Mouse (Mus musculus): Measurements from ENCODE around the gene Arxes1. TPM values are rescaled to one million over a fixed set of nuclear protein-coding genes. Genes with fewer than 3 reads are reported as not detected.

The Arxes1 gene
- total and polyA plus RNA-seq, 3 experiments: not detected

GRCm38 (mm10) chrX:136007199-136007843, 25.8 kb upstream of the Arxes1 start:
- Histone ChIP-seq H3K4me3 (ENCODE audit: control insufficient read depth in 1 of 2, insufficient read depth in 1 of 2, low read depth in 2 of 2, low read length in 2 of 2) (no peak overlapping the region), H3K9ac (ENCODE audit: control insufficient read depth, low read depth, low read length, poor library complexity, severe bottlenecking) (no peak overlapping the region), H3K27ac (ENCODE audit: control insufficient read depth, low read depth, low read length) (no peak overlapping the region), H3K79me2 (ENCODE audit: control insufficient read depth, insufficient read depth, low read length, poor library complexity) (no peaks in the 10 kb centered on the region), H3K9me3 (replicated peaks; ENCODE audit: insufficient read depth, low read length) (no peaks in the 10 kb centered on the region), H3K4me1 (ENCODE audit: control insufficient read depth in 1 of 2, insufficient read depth in 2 of 2, low read length in 2 of 2) (no peaks in the 10 kb centered on the region), H3K27me3 (ENCODE audit: control insufficient read depth in 1 of 2, insufficient read depth in 2 of 2, low read length in 2 of 2) (peaks cover 0 to 1% of the 10 kb centered on the region in 2 experiments; a peak in 1 of 4 replicates), H3K36me3 (ENCODE audit: control insufficient read depth in 1 of 2, insufficient read depth in 2 of 2, low read length in 2 of 2) (no peaks in the 10 kb centered on the region)
- DNase-seq (ENCODE audit: low read depth, low spot score): no peak
- TF ChIP-seq MAZ (IDR thresholded peaks at IDR 0.05; ENCODE audit: low read depth, low read length) (no peak), BHLHE40 (IDR thresholded peaks at IDR 0.05; ENCODE audit: borderline replicate concordance, low read depth, low read length) (no peak), RCOR1 (IDR thresholded peaks at IDR 0.05; ENCODE audit: low read depth, low read length) (no peak), GABPA (IDR thresholded peaks at IDR 0.05; ENCODE audit: low read depth, low read length) (no peak), HCFC1 (IDR thresholded peaks at IDR 0.05; ENCODE audit: low read depth, low read length) (no peak), USF2 (IDR thresholded peaks at IDR 0.05; ENCODE audit: borderline replicate concordance in 1 of 2, insufficient read depth in 1 of 2, low read depth in 1 of 2, low read length in 2 of 2) (no peak), NRF1 (IDR thresholded peaks at IDR 0.05; ENCODE audit: insufficient read depth, low read depth, low read length, poor library complexity, severe bottlenecking) (no peak), MAFK (IDR thresholded peaks at IDR 0.05; ENCODE audit: borderline replicate concordance, low read depth, low read length) (no peak), GATA1 (IDR thresholded peaks at IDR 0.05; ENCODE audit: low read depth, low read length) (no peak), UBTF (IDR thresholded peaks at IDR 0.05; ENCODE audit: borderline replicate concordance, insufficient read depth, low read depth, low read length) (no peak), CTCF (IDR thresholded peaks at IDR 0.05 in 2 of 3, conservative IDR thresholded peaks at IDR 0.05 in 1 of 3; ENCODE audit: control insufficient read depth in 1 of 3, insufficient read depth in 1 of 3, low read depth in 2 of 3, low read length in 3 of 3, poor library complexity in 1 of 3, severe bottlenecking in 1 of 3) (no peak), POLR2A (IDR thresholded peaks at IDR 0.05; ENCODE audit: control insufficient read depth in 1 of 2, insufficient read depth in 1 of 2, low read depth in 1 of 2, low read length in 2 of 2, poor library complexity in 1 of 2) (no peak), SIN3A (IDR thresholded peaks at IDR 0.05; ENCODE audit: low read length) (no peak), EP300 (IDR thresholded peaks at IDR 0.05; ENCODE audit: low read depth in 1 of 2, low read length in 2 of 2) (no peak), TBP (IDR thresholded peaks at IDR 0.05; ENCODE audit: low read depth, low read length) (no peak)

GRCm38 (mm10) chrX:136014392-136014791, 18.8 kb upstream of the Arxes1 start:
- Histone ChIP-seq H3K9ac (ENCODE audit: control insufficient read depth, low read depth, low read length, poor library complexity, severe bottlenecking) (no peak overlapping the region), H3K4me3 (ENCODE audit: control insufficient read depth in 1 of 2, insufficient read depth in 1 of 2, low read depth in 2 of 2, low read length in 2 of 2) (no peak overlapping the region), H3K36me3 (ENCODE audit: control insufficient read depth in 1 of 2, insufficient read depth in 2 of 2, low read length in 2 of 2) (no peaks in the 10 kb centered on the region), H3K9me3 (replicated peaks; ENCODE audit: insufficient read depth, low read length) (no peaks in the 10 kb centered on the region), H3K27ac (ENCODE audit: control insufficient read depth, low read depth, low read length) (no peak overlapping the region), H3K27me3 (ENCODE audit: control insufficient read depth in 1 of 2, insufficient read depth in 2 of 2, low read length in 2 of 2) (peaks cover 0 to 2% of the 10 kb centered on the region in 2 experiments; a peak in 3 of 4 replicates), H3K79me2 (ENCODE audit: control insufficient read depth, insufficient read depth, low read length, poor library complexity) (no peaks in the 10 kb centered on the region), H3K4me1 (ENCODE audit: control insufficient read depth in 1 of 2, insufficient read depth in 2 of 2, low read length in 2 of 2) (no peaks in the 10 kb centered on the region)
- DNase-seq (ENCODE audit: low read depth, low spot score): no peak
- TF ChIP-seq ETS1 (IDR thresholded peaks at IDR 0.05; ENCODE audit: low read depth, low read length) (no peak), MEF2A (IDR thresholded peaks at IDR 0.05; ENCODE audit: extremely low read depth, insufficient replicate concordance, low read depth, low read length, poor library complexity, severe bottlenecking) (no peak), POLR2AphosphoS2 (IDR thresholded peaks at IDR 0.05; ENCODE audit: low read length) (no peak)

All from MEL (cell line).